Mouse (Mus musculus): ENCODE results near the gene Lsm4. TPM values are rescaled to one million over a fixed set of nuclear protein-coding genes. Genes with fewer than 3 reads are reported as not detected.

Gene Lsm4
- total RNA-seq (2023) = 100 to 1,000 TPM; 114 to 117 TPM

GRCm38 (mm10) chr8:70673079-70673856 lies at the start of gene Lsm4:
Gene Lsm4, plus strand, starts transcription at chr8:70673248.

GRCm38 (mm10) chr8:70632346-70632892 lies 40.6 kb upstream of the Lsm4 start, which contains the start of gene Gdf15:
Gene Gdf15, minus strand, starts transcription at chr8:70632456.

GRCm38 (mm10) chr8:70660273-70660725 lies 12.7 kb upstream of the Lsm4 start, which contains the start of gene Pgpep1:
Gene Pgpep1, minus strand, starts transcription at chr8:70660388.

GRCm38 (mm10) chr8:70698310-70699109 lies 25.5 kb downstream of the Lsm4 start, which contains the start of gene Jund:
Gene Jund, plus strand, starts transcription at chr8:70698949.

DNA sequence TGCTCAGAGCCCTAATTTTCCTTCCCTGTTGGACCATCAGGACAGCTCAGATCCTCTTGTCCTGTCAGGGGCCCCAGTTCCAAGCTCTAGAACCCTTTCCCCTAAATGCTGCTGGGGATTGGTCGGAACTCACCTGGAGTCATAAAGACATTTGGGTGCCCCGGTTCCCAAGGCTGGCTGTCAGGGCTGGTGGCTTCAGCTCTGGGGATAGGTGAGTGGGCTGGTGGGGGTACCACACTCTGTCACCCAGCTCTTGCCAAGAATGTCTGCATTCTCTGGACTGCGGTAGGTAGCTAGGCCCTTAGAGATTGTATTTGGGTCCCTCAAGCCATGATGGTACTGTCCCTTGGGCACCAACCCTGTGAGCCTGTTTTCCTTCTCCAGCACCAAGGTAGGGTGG lies 30.2 kb downstream of the Lsm4 start, which contains the start of gene Iqcn:
Gene Iqcn (plus strand): TSS at position 171 of the 400 bp plus-strand sequence.

GRCm38 (mm10) chr8:70718297-70718696 lies 45.2 kb downstream of the Lsm4 start, which contains the start of gene Gm3336:
Gene Gm3336, plus strand, starts transcription at chr8:70718543.

DNA sequence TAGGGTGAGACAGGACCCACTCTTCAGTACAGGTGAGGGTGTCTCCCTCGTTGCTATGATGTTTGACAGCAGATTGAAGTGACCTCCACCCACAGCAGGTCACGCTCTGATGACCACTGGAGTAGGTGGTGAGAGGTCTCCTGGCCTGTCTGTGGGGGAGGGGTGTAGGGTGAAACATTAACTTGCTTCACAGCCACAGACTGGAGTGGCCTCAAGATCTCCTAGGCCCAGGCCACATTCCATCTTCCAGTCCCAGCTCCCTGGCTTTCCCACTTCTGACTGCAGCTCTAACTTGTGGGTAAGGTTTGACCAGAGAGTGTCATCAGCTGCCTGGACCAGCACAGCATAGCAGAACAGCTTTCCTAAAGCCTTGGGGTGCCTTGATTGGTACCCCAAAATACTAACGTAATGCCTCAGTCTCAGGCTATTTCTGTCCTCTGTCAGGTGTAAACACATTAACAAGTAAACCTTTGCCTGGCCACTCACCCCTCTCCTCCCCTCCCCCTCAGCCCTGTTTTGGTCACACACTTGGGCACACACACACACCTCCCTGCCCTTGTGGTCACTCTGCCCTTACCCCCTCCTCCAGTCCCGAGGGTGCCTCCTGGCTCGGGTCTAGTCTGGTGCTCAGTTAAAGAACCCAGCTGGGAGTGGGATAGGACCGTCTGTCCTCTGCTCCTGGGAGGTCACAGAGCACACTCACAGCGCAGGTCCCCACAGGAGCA lies 50.6 kb downstream of the Lsm4 start, which contains the start of gene Pde4c:
Gene Pde4c (plus strand): TSS at position 235 of the 725 bp plus-strand sequence.

Other genes with a start within 250 kb of the Lsm4 start
- gene Crtc1, start 233.7 kb upstream of the Lsm4 start, total RNA-seq (2023) = 10 to 100 TPM; 22.2 to 22.4 TPM
- gene Klhl26, start 196.3 kb upstream of the Lsm4 start, total RNA-seq (2023) = 10 to 100 TPM in 1 of 2 experiments, 1 to 10 TPM in 1; 8.7 to 11.8 TPM
- gene Tmem59l, start 185.9 kb upstream of the Lsm4 start, total RNA-seq (2023) = not detected
- under 1 TPM in 1 of 2 experiments, not detected in 1; 0.44 TPM for gene Crlf1, start 180.1 kb upstream of the Lsm4 start, total RNA-seq (2023)
- 10 to 100 TPM; 37.6 to 48.4 TPM for gene Rex1bd, start 166.5 kb upstream of the Lsm4 start, total RNA-seq (2023)
- 1,000 to 10,000 TPM; 2,722 to 2,902 TPM for gene Uba52, start 162.4 kb upstream of the Lsm4 start, total RNA-seq (2023)
- gene Fkbp8, start 145.5 kb upstream of the Lsm4 start, total RNA-seq (2023) = 100 to 1,000 TPM; 269 TPM
- 10 to 100 TPM; 60.6 to 70.4 TPM for gene Kxd1, start 145.3 kb upstream of the Lsm4 start, total RNA-seq (2023)
- gene Ell, start 133.8 kb upstream of the Lsm4 start, total RNA-seq (2023) = 10 to 100 TPM; 28.8 to 33.6 TPM
- gene Isyna1, start 78.9 kb upstream of the Lsm4 start, total RNA-seq (2023) = 10 to 100 TPM; 91.5 to 93.5 TPM
- 10 to 100 TPM; 41.8 to 66.9 TPM for gene Ssbp4, start 64.4 kb upstream of the Lsm4 start, total RNA-seq (2023)
- 1 to 10 TPM; 7.7 to 7.8 TPM for gene Lrrc25, start 57.1 kb upstream of the Lsm4 start, total RNA-seq (2023)
- gene Gdf15, start 40.8 kb upstream of the Lsm4 start, total RNA-seq (2023) = not detected
- 10 to 100 TPM; 14.3 to 16.2 TPM for gene Pgpep1, start 12.9 kb upstream of the Lsm4 start, total RNA-seq (2023)
- 1,000 to 10,000 TPM; 1,149 to 1,767 TPM for gene Jund, start 25.7 kb downstream of the Lsm4 start, total RNA-seq (2023)
- 10 to 100 TPM; 19.0 to 55.4 TPM for gene Iqcn, start 30.2 kb downstream of the Lsm4 start, total RNA-seq (2023)
- not detected for gene Gm3336, start 45.3 kb downstream of the Lsm4 start, total RNA-seq (2023)
- 1 to 10 TPM; 3.8 to 4.3 TPM for gene Pde4c, start 50.5 kb downstream of the Lsm4 start, total RNA-seq (2023)
- 10 to 100 TPM; 11.7 to 14.5 TPM for gene Rab3a, start 81.4 kb downstream of the Lsm4 start, total RNA-seq (2023)
- 10 to 100 TPM; 24.5 to 25.5 TPM for gene Mpv17l2, start 87.7 kb downstream of the Lsm4 start, total RNA-seq (2023)
- gene Pik3r2, start 103.5 kb downstream of the Lsm4 start, total RNA-seq (2023) = 10 to 100 TPM; 26.3 to 27.3 TPM
- 100 to 1,000 TPM; 196 to 209 TPM for gene Mast3, start 131.8 kb downstream of the Lsm4 start, total RNA-seq (2023)
- gene Il12rb1, start 135.2 kb downstream of the Lsm4 start, total RNA-seq (2023) = under 1 TPM in 1 of 2 experiments, not detected in 1; 0.55 TPM
- gene Arrdc2, start 166.5 kb downstream of the Lsm4 start, total RNA-seq (2023) = 10 to 100 TPM; 22.2 to 25.6 TPM
- not detected for gene Kcnn1, start 190.0 kb downstream of the Lsm4 start, total RNA-seq (2023)
- gene Ccdc124, start 200.7 kb downstream of the Lsm4 start, total RNA-seq (2023) = 10 to 100 TPM; 40.9 to 42.3 TPM
- gene Slc5a5, start 219.5 kb downstream of the Lsm4 start, total RNA-seq (2023) = not detected
- 1,000 to 10,000 TPM; 3,871 to 4,029 TPM for gene Rpl18a, start 224.2 kb downstream of the Lsm4 start, total RNA-seq (2023)
- gene Map1s, start 232.7 kb downstream of the Lsm4 start, total RNA-seq (2023) = 10 to 100 TPM; 64.6 to 71.3 TPM

All from B cell, adult 67 days (primary cell).